Mouse (Mus musculus): ENCODE measurements around the gene Gm17657.

Gene Gm17657

GRCm38 (mm10) chr17:29549543-29550428 is at the start of gene Gm17657, which contains the start of gene Tbc1d22b:
Gene Gm17657, minus strand, starts transcription at chr17:29549638.
Gene Tbc1d22b, plus strand, starts transcription at chr17:29549785.
- peak; percentile 94 for DNase-seq (ENCODE audit: low read depth)

DNA sequence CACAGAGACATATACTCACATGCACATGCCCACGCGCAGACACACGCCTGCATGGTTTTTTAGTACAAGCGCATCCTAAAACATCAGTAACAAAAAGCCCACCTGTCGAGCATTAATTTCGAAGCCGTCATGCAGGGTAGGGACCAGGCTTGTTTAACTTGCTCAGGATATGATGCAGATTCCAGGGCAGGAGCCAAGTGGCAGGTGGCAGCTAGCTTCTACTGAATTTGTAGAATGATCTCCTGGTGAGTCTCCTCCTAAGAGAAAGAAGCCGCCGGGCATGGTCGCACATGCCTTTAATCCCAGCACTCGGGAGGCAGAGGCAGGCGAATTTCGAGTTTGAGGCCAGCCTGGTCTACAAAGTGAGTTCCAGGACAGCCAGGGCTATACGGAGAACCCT is 49.6 kb upstream of the Gm17657 start:
- DNase-seq (ENCODE audit: low read depth): no peak

DNA sequence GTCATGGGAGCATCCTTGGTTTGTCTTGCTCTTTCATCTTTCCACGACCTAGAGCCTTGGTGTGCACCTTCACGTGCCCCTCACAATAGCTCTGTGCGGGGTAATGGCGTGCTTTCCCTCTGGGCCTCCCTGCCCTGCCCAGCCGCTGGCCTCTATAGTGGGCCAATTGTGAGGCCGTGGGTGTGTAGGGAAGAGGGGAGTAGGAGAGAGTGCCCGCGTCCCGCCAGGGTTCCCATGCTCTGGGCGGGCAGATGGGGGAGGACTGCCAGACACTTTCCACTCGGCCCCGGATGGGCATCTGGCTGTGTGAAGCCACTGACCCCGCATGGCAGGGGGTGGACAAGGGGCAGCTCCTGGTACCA is 47.3 kb upstream of the Gm17657 start:
- no peak for DNase-seq (ENCODE audit: low read depth)

DNA sequence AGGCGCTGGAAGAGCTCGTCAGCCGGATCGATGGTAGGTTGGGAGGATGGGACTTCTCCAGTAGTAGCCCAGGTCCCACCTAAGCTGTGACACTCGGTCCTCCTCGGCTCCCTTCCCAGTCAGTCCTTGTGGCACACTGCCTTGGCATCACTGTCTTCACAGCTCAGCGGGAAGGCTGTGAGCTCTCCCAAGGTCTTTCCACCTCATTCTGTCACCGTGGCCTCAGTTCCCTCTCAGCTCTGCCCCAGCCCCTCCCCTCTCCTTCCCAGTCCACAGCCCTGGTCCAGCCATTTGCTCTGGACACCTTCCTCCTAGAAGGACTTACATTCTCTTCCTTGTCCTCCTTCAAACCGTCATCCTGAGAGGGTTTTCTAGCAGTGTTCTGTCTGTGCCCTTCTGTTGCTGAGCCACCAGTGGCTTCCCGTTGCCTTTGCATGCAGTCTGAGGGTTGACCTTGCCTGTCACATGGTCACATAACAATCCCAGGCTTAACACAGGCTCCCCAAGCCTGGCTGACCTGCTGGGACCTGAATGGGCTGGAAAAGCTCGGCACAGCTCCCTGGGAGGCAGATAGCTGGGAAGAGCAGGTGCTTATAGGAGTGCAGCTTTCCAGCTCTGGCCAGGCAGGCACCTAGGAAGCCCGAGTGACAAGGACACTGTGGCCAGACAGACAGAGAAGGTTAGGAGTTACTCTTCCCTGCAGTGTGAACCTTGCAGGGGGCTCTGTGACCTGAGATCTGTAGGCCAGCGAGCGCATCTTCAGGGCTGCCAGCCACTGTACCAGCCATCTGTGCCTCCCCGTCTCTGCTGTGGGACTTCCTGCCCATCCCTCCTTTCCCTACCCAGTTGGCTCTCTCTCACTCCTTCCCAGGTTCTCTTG is 46.7 kb upstream of the Gm17657 start:
- no peak for DNase-seq (ENCODE audit: low read depth)

GRCm38 (mm10) chr17:29589221-29589898 is 39.9 kb upstream of the Gm17657 start:
- DNase-seq (ENCODE audit: low read depth): no peak

DNA sequence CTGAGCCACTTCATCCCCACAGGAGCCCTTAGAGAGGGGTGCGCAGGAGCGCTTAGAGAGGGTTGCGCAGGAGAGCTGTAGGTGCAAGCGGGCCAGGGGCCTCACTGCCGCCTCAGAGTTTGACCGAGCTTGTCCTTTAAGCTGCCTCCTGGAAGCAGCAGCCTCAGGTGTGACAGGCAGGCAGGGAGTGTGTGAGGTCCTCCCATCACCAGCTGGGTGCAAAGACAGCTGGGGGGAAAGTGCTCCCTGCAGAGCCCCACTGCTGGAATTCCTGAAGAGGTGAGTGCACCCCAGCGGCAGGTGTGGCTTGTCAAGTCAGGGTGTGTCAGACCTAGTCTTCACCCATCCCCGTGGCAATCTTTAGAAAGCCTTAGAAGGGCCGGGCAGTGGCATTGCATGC is 37.5 kb upstream of the Gm17657 start:
- DNase-seq (ENCODE audit: low read depth): no peak

DNA sequence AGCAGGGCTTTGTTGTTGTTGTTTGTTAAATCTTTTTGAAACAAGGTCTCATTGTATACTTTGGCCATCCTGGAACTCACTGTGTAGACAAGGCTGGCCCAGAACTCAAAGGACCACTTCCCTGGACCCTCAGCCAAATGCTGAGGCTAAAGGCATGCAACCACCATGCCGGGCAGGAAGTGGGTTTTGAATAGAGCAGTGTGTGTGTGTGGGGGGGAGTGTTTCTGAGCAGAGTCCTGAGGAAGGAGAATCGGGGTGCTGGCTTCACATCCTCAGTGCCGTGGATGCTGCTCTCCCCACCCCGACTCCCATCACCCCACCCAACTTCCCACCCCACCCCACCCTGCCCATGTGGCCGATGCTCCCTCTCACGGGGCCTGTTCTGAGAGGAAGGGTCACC is 36.0 kb upstream of the Gm17657 start:
- DNase-seq (ENCODE audit: low read depth): no peak

GRCm38 (mm10) chr17:29584737-29585136 is 35.3 kb upstream of the Gm17657 start:
- DNase-seq (ENCODE audit: low read depth): no peak

DNA sequence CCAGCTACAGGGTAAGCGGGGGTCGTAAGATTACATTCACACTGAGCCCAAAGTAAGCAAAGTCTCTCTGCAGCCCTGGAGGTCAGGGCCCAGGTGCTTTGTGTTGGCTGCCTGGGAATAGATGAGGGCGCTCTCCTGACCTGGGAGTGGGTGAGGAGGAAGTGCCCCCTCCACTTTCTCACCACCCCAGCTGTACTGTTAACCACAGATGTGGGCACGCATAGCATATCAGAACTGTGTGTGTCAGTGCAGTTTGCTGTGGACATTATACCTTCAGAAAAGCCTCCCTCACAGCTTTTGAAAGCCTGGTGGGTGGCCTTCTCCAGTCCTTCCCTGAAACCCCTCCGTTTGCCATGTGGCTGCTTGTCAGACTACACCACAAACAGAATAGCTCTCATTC is 34.9 kb upstream of the Gm17657 start:
- no peak for DNase-seq (ENCODE audit: low read depth)

DNA sequence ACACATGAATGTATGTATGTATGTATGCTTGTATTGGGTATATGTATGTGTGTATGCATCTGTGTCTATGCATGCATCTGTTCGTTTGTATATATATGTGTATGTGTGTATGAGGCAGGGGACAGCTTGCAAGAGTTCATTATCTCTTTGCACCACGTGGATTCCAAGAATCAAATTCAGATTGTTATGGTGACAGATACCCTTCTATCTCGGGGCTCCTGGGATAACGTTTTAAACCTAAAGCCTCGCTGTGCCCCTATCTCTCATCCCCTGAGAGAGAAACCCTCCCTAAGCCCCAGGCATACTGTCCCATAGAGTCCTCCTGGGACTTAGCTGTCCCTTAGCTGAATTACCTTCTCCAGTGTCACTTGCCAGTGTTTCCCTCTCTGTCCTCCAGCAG is 34.1 kb upstream of the Gm17657 start:
- no peak for DNase-seq (ENCODE audit: low read depth)

DNA sequence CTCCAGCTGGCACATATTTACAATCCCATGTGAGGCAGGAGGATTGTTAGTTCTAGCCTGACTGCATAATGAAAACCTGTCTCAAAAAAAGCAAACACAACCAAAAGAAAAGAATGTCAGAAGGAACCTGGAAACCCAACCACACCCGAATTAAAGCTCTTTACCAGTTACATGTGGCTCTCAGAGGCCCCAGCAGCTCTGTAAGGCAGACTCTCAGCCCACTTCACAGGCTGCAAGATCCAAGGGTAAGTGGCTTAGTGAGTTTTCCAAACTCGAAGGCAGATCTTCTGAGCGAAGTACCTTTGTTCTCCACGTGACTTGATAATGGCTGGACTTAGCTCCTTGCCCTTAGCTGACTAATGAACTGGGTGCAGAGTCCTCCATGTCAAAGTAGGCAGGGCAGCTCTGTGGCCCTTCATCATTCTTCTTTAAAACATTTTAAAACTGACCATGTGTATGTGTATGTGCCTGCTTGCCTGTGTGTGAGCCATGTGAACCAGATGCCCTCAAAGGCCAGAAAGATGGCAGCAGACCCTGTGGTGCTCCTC is 30.2 kb upstream of the Gm17657 start:
- no peak for DNase-seq (ENCODE audit: low read depth)

GRCm38 (mm10) chr17:29569831-29570230 is 20.4 kb upstream of the Gm17657 start:
- no peak for DNase-seq (ENCODE audit: low read depth)

DNA sequence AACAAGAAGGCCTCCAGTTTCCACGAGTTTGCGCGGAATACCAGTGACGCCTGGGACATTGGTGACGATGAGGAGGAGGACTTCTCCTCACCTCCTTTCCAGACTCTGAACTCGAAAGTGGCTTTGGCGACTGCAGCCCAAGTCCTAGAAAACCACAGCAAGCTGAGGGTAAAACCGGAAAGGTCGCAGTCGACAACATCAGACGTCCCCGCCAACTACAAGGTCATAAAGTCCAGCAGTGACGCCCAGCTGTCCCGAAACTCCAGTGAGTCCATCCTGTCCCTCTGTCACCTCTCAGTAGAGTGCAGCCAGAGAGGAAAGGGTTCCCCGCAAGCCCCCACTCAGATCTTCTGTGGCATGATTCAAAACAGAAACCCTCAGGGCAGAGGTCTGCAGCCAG is 19.0 kb upstream of the Gm17657 start:
- DNase-seq (ENCODE audit: low read depth): no peak

DNA sequence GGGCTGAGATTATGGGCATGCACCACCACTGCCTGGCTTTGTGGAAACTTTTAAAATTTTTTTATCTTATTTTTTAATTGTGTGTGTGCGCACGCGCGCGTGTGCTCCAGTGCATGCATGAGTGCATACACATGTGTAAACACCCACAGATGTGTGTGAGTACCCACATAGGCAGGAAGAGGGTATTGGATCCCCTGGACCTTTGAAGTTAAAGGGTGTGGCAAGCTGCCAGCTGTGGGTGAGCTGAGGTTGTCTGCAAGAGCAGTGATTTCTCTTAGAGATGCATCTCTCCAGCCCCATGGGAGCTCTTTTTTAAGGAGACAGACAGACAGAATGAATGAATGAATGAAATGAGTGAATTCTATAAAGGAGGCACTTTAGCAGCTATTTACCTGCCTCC is 16.1 kb upstream of the Gm17657 start:
- DNase-seq (ENCODE audit: low read depth): no peak

GRCm38 (mm10) chr17:29558476-29558875 is 9.0 kb upstream of the Gm17657 start:
- DNase-seq (ENCODE audit: low read depth): no peak

- DNase-seq (ENCODE audit: low read depth): no peak
These were observed 7.5 kb upstream of the Gm17657 start for GRCm38 (mm10) chr17:29556893-29557292.

DNA sequence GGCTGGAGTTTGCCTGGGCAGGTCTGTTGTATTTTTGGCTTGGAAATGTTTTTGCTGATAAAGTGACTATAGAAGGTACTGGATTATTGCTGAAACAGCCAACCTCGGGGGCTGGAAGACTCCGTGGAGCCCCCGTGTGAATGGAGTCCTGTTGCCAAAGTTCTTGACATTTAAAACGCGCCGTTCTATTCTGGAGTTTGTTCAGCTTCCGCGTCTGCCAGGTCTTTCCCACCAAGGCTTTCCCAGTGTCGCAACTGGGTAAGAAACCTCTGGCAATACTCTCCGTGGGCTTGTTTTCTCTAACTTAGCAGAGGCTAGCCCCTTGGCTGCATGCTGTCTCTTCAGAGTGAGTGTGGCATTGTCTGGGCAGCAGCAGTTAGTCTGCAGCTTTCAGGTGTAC is 7.0 kb upstream of the Gm17657 start:
- DNase-seq (ENCODE audit: low read depth): no peak

DNA sequence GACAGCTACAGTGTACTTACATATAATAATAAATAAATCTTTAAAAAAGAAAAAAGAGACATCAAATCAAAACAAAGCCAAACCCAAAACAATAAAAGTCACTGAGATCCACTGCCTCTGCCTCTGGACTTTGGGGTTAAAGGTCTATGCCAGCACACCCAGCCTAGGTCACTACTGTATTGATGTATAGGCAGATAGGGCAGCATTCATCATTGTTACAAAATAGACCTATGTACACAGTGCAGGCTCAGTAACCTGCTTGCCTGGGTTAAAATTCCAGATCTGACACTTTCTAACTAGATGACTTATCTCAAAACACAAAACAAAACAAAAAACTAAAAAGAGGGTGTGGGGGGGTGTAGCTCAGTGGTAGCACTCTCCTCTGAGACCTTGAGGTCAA is 4.7 kb upstream of the Gm17657 start:
- no peak for DNase-seq (ENCODE audit: low read depth)

DNA sequence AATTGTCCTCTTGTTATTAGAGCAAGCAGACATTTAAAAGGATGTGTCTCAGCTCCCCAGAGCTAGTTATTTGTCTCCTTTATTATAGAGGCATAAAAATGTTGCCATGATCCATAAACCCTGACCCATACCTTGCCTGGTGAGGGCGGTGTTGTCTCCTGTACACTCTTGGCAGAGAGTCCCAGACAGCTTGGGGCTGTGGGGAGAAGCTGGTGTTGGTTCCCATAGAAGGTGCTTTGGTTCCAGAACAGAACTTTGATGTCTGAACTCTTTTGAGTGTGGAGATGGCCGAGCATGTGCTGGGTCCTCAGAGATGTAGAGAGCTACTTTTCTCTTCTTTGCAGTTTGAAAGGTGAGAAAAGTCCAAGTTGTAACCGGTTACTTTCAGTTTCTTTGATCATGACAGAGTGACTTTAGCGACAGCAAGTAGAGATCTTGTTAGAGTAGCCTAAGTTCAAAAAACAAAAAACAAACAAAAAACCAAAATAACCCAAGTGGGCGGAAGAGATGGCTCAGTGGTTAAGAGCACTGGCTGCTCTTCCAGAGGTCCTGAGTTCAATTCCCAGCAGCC is 2.8 kb upstream of the Gm17657 start, which contains the start of gene Tmem217:
Tmem217 (minus strand) TSS at position 224 of the 571 bp plus-strand sequence.
- DNase-seq (ENCODE audit: low read depth): no peak

DNA sequence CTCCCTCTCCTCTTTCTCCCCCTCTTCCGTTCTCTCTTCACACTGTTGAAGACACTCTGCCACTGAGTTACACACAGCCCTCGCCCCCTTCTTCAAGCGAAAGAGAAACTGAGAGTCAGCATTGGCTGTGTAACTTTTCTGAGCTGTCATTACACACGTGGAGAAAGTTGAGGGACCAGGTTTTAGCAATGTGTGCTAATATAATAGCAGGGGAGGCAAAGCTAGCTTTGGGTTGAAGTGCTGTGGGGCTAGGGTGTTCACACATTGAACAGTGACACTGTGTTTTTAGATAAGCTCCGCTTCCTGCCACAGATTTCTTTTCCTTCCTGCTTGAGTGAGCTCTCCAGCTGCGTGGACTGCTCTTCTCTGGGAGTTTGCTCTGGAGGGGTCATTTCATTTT is 1.6 kb upstream of the Gm17657 start:
- DNase-seq (ENCODE audit: low read depth): peak; percentile 53

DNA sequence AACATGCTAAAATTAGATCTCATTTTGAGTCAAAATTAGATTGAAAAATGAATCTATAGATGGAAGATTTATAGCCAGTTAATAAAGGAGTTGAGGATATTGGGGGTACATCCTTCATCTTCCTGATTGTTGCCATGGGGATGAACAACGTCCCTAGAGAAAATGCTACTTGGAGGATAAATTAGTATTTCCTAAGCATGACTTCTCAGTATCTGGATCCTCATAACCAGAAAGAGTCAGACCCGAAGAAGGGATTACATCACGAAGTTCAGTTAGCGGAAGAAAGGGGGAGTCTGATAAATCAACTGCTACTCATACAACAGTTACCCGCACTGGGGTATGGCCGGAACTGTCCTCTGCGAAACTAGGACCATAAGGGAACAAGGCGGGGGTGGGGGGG is 444 bp downstream of the Gm17657 start:
- peak; percentile 83 for DNase-seq (ENCODE audit: low read depth)

DNA sequence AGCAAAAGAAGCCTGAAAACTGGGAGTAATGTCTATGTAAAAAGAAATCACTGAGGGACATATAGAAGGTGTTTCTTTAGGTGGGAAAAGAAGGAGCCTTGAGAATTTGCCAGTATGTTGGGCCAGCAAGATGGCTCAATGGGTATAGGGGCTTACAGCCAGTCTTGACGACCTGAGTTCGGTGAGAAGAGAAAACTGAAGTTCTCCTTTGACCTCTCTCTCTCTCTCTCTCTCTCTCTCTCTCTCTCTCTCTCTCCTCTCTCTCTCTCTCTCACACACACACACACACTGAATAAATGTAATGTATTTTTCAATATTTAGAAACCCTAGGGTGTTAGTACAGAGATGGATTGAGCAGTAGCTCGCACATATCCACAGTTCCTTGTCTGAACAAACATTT is 944 bp downstream of the Gm17657 start:
- no peak for DNase-seq (ENCODE audit: low read depth)

All from 416B (cell line).